Mouse (Mus musculus): Measurements from ENCODE around the gene Fopnl.

The Fopnl gene

DNA sequence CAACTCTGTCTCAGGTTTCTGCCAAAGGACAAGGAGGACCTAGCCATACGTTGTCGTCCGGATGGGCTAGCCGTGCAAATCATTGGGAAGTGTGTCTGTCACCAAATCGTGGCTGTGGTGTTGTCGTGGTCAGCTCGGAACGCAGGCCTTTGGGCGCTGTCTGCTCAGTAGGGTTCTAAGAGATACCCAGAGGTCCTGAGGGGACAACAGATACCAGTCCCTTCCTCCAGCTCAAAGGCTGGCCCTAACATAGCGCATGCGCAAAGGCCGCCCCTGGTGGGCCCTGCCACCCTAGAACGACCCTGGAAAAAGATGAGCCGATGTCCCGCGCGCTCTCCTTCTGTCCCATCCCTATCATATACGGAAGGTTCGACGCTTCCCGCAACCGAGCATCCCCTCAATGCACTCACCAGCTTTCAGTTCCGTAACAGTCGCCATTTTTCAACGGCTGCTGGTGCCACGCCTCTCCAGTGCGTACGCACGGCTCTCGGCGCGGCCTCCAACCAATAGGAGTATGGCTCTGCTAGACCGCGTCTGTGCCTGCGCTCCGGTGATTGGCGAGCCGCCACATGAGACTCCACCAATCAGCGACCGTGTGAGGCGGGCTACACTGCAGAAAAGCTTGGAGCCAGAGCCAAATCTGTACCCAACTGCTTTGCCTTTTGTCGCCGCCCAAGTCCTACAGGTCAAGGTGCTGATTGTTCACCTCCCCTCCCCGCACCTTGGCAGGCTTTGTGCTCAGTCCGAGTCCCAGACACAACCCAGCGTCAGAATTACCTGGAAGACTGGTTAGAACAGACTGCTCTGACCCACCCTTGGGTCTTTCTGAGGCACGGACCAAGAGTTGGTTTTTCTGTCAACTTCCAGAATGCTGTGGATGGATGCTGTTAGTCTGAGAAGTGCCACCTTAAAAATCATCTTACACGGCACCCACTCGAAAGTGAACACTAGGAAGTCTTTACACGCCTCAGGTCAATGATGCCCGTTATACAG, at the start of gene Fopnl:
Gene Fopnl, minus strand, starts transcription at position 522 of the 993 bp plus-strand sequence.
- peak; percentile 98 for DNase-seq (ENCODE audit: low read depth, low spot score)

- no peak for DNase-seq (ENCODE audit: low read depth, low spot score)
Observed at GRCm38 (mm10) chr16:14366017-14366416, 48.8 kb upstream of the Fopnl start.

GRCm38 (mm10) chr16:14365457-14365856, 48.3 kb upstream of the Fopnl start:
- no peak for DNase-seq (ENCODE audit: low read depth, low spot score)

DNA sequence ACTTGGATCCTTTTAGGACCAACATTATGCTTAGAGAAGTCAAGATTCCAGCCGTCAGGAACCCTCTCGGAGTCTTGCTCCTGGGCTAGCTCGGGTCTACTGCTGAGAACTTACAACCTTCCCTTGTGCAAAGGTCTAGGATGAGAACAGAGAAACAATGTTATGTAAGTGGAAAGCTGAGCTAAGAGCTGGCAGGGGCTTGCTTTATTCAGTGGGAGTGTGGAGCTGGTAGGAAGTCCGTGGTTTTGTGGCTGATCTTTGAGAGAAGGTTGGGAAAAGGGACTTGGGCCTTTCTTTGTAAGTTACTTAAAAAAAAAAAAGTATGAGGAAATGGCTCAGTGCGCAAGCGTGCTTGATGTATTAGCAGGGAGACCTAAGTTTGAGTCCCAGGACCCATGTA, 46.9 kb upstream of the Fopnl start:
- no peak for DNase-seq (ENCODE audit: low read depth, low spot score)

GRCm38 (mm10) chr16:14363496-14363895, 46.3 kb upstream of the Fopnl start:
- DNase-seq (ENCODE audit: low read depth, low spot score) = no peak

- no peak for DNase-seq (ENCODE audit: low read depth, low spot score)
Observed at GRCm38 (mm10) chr16:14362099-14362820, 45.1 kb upstream of the Fopnl start.

DNA sequence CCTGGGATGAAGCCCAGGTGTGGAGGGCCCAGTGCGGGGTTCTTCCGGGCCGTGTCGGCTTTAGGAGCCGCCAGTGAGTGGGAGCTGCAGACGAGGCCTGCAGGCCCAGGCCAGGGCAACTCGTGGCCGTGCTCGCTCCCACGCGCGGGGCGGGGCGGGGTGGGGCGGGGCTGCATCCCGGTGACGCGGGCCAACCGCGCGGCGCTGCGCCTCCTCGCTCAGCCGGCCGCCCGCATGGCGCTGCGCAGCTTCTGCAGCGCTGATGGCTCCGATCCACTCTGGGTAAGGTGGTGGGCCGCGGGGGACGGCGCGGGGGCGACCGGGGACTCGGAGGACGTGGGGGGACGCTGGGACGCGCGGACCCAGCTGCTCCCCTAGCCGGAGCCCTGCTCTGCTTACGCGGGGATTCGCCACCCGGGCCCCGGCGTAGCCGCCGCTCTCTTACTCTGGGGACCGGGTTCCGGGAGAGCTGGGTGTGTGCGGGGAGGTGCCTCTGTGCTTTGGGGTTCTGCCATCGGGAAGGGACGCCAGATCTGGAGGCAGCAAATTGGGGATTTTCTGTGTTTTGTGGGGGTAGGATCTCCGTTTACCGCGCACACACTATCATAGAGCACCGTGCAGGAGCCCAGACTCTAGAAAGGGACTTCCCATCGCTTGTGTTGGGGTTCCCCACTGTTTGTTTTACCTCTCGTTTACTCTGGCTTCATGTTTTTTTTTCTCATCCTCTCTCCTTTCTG, 44.3 kb upstream of the Fopnl start, which contains the start of gene Abcc1:
Gene Abcc1, plus strand, starts transcription at position 197 of the 737 bp plus-strand sequence.
- peak; percentile 86 for DNase-seq (ENCODE audit: low read depth, low spot score)

DNA sequence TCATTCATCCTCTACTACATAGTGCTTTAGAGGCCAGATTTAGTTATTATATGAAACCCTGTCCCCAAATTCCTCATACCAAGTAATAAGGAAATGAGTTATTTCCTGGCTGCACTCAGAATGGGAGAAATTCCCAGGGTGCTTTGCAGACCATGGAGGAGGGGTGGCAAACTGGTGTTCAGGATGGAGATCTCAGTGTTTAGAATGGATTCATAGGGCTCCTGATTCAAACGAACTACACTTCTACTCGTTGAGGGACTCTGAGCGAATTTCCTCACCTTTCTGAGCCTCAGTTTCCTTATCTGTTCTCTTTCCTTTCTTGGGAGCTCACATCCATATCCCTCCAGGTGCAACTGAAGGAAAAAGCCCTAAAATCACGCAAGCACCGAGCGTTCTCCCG, 43.7 kb upstream of the Fopnl start:
- no peak for DNase-seq (ENCODE audit: low read depth, low spot score)

DNA sequence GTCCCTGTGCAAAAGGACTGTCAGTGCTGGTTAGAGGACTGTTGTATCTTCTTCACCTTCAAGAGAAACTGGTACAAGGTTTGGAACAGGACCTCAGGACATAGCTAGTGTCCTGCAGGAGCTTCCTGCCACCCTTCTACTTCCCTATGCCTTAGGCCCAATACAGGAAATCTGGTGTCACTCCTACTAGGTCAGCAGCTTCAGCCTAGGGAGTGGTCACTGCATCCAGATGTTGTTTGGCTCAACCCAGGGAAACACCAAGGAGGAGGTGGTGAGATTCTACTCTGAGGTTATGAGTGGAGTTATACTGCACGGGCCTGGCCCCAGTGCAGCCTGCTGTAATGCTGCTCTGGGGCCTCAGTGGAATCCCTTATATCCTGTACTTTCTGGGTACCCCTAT, 41.3 kb upstream of the Fopnl start:
- no peak for DNase-seq (ENCODE audit: low read depth, low spot score)

DNA sequence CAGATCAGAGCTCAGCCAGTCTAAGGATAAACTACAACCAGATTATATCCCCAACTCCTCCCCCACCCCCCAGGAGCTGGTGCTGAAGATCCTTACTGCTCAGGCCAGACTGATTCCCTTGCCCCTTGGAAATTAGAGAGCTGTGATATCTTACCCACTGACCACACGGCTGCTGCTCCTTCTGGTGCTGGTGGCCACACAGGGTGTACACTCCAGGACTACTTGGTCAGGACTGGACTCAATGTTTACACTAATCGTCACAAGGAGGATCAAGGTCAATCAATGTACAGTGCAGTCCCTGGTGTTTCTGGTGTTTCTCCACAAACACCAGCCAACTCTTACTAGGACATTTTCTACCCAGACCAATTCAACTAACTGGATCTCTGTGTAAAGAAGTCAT, 40.7 kb upstream of the Fopnl start:
- DNase-seq (ENCODE audit: low read depth, low spot score) = no peak

- no peak for DNase-seq (ENCODE audit: low read depth, low spot score)
Observed at GRCm38 (mm10) chr16:14352663-14353062, 35.5 kb upstream of the Fopnl start.

- no peak for DNase-seq (ENCODE audit: low read depth, low spot score)
Observed at GRCm38 (mm10) chr16:14352234-14352633, 35.0 kb upstream of the Fopnl start.

DNA sequence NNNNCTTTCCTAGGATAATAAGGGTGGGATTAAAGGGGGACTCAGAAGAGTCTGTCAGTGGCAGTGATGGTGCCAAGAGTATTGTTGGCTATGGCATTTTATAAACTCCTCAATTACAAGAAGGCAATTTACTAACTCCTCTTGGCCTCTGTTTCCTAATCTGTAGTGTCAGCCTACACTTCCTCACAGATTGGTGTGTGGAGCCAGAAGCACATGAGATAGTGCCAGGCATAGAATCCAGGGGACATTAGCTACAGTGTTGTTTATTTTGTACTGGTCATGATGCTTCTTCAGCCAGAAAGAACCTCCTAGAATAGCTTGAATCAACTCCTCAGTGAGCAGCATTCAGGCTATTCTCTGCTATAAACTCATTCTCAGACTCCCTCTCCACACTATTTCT, 34.4 kb upstream of the Fopnl start:
- DNase-seq (ENCODE audit: low read depth, low spot score) = no peak

- DNase-seq (ENCODE audit: low read depth, low spot score) = no peak
Observed at GRCm38 (mm10) chr16:14344967-14345366, 27.8 kb upstream of the Fopnl start.

DNA sequence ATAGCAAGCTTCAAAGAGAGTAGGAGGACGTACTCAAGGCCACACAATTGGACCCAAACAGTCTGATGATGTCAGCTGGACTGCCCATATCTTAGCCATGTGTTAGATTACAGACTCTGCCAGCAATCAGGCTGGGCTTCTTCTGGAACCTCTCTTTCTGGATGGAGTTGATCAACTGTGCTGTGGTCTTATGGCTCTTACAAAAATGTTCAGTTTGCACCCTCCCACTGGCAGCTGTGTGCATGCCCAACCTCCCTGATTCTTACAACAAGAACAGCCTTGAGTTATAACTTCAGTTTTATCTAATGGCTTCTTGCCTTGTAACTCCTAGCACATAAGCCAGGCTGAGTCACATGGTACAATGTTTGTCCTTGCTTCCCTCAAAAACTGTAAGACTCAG, 11.0 kb upstream of the Fopnl start:
- no peak for DNase-seq (ENCODE audit: low read depth, low spot score)

DNA sequence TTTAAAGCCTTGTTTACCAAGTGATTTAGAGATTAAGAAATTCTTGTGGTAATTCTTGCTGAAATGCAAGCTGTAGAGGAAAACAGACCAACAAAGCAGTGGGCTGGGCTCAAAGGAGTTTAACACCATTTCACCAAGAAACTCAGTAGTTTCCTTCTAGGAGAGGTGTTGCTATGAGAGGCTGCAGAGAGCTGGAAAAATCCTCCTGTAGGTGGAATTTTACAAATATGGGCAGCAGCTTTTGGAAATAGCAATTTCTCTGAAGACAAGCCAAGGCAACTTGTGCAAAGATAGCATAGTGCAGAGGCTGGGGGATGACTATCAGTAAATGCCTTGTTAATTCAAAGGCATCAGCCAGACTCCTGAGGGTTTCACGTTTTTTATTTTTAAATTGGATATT, 3.3 kb upstream of the Fopnl start:
- no peak for DNase-seq (ENCODE audit: low read depth, low spot score)

DNA sequence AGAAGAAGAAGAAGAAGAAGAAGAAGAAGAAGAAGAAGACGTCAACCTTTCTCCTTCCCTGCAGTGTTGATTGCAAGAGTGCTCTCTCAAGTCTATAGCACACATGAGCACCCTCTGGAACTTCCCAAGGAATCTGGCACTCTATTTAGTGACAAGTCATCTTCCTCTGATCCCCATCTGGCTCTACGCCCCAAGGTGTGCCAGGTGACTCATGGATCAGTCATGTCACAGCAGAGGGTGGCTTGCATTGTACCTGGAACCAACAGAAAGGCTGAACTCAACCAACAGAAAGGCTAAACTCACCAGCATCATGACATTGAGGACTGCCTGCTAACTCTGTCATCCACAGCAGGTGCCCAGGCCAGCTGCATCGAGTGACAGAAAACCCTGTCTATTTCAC, 2.5 kb upstream of the Fopnl start:
- no peak for DNase-seq (ENCODE audit: low read depth, low spot score)

- DNase-seq (ENCODE audit: low read depth, low spot score) = no peak
Observed at GRCm38 (mm10) chr16:14312914-14313313, 4.3 kb downstream of the Fopnl start.

DNA sequence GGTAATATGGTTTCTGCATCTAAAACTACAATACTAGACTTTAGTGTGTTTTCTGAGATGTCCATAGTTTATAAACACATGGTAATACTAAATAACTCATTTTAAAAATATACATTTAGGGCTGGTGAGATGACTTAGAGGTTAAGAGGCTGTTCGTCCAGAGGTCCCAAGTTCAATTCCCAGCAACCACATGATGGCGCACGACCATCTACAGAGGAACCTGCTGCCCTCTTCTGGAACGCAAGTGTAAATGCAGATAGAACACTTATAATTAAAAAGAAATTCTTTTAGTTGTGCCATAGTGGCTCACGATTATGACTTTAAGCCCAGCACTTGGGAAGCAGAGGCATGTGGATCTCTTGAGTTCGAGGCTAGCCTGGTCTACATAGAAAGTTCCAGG, 5.8 kb downstream of the Fopnl start:
- DNase-seq (ENCODE audit: low read depth, low spot score) = peak; percentile 71

DNA sequence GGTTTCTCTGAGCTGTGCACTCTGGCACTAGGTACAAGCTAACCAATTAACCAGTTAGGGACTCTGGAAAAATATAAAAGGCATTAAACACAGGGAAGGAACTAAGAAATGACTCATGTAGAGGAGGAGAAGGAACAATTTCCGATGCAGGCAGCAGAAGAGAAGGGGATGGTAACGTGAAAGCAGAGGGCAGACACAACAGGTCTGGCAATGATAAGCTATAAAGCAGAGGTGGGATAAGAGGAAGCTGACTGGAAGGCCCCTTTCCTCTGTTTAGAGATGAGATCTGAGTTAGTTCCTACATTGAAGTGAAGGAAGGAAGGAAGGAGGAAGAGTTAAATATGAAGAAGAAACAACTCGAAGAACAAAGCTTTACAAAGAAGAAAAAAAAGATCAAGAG, 7.4 kb downstream of the Fopnl start:
- DNase-seq (ENCODE audit: low read depth, low spot score) = no peak

DNA sequence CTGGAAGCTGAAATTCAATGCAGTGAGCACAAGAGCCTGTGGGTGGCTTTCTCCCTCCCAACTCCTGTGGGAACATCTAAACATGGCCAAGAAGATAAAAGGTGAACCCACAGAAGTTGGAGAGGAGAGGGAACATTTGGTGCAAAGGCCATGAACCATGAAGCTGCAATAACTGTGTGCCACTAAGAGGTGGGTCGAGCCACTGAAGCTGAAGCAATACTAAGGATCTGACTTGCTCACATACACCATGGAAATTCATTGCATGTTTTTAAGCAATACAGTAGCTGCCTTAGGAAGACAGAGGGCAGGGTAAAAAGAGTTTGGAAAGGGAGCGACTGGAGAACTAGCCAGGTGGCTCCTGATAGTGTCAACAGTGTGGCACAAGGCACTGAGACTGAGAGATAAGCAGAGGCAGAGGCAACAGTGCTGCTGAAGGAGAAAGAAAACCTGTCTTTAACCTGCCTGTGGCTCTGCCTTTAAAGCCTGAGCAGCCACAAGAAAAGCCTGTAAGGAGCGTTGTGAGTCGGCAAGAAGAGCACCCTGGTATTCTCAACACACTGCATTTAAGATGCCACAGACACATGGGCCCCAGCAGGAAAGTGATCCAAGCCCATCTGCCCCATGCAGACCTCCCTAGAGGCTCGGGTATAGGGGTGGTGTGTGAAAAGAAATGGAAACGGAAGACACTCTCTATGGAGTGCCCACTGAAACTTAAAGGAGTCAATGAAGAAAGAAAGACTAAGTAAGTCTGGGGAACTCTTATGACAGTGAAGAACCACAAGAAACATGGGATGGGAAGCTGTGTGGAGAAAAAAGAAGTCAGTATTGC, 8.7 kb downstream of the Fopnl start:
- DNase-seq (ENCODE audit: low read depth, low spot score) = no peak

Data from A20 (cell line).